Mouse (Mus musculus) adrenal gland, postnatal 4 days (tissue): ENCODE data around the gene Usb1. TPM values are rescaled to one million over a fixed set of nuclear protein-coding genes. Genes with fewer than 3 reads are reported as not detected.

Experiments used
- DNase-seq, 2 experiments: peaks; one replicate each; pipeline ENCODE4 v3.0.0; 2021 to 2022; ENCODE audit warnings: low spot score in 2 of 2, mixed read lengths in 2 of 2
- total RNA-seq, 2 experiments: library from RNA; stranded (reverse); gene quantifications; 2 replicates each; pipeline ENCODE4 v1.2.3; 2021

Usb1 gene
- total RNA-seq, 2 experiments from 2014 or later: 25.2 to 28.5 TPM

DNA sequence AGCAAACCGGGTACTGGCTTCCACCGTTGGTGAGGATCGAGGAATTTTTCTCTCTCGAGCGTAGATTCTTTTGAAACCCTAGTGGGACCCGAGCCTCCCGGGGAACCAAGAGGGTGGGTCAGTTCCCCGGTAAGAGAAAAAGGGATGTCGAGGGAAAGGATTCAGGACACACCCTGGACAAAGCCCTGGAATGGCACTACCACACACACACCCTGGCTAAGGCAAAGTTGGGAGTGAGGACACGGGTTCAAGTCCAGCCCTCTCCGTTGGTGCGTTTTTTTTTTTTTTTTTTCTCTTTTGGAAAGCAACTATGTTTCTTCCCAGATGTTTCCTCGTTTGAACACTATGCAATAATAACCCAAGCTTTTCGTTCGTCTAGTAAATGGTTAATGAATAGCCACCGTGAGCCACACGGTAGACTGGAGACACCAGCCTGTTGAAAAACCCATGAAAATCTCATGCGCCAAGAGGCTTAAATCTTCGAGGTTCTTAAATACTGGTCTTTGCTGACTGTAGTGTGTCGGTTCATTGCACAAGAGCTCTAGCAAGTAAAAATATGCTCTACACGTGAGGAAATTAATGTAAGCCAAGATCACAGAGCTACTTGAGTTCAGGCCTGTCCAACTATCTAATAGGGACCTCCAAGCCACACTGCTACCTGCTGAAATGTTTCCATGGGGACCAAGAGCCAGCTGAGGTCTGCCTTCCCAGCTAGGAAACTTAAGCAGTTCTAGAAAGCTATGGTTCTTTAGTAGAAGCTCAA, 534 bp downstream of the Usb1 start:
- DNase-seq: no peak

DNA sequence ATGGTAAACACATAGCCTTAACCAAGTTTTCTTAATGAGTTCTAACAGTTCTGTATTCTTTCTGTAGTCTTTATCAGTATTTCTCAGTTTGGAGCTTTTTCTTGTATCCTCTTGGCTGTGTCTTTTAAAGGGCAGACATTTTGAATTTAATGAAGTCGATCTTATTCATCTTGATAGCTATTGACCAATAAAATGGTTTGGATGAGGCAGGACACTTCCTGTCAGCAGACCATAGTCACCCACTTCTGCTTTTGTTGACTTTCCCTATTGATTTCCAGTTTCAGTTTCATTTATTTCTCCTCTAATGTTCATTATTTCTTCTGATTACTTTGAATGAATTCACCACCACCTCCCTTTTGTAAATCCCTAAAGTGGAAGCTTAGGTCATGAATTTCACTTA, 3.6 kb downstream of the Usb1 start:
- no peak for DNase-seq

DNA sequence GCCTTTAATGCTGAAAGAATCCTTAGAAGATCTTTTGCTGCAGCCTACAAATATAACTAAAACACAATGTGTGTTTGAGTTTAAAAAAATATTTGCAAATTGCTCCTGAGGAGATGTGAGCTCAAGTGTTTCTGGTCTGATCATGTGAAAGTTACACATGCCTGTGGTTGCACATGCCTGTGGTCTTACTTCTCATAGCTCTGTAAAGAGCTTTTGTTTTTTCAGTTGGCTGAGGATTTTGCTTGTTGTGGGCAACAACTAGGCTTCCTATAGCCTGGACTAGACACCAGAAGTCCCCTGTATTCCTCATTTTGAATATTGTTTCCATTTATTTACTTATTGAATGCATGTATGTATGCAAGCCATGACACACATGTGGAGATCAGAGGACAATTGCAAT, 4.3 kb downstream of the Usb1 start:
- no peak for DNase-seq

DNA sequence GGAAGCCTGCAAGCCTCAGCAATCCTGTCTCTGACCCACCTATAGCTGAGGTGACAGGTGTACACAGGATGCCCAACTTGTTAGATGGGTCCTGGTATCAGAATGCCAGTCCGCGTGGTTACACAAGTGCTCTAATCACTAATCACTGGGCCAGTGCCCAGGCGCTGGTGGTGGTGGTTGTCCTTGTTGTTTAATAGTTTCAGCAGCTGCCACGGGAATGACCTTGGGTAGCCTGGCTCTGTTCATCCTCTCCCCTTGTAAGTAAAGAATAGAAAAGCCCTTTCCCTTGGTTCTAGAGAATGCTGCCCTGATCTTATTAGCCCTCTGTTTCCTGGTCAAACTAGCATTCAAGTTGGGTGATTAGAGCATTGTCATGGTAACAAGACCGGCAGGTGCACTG, 9.6 kb downstream of the Usb1 start:
- no peak for DNase-seq

DNA sequence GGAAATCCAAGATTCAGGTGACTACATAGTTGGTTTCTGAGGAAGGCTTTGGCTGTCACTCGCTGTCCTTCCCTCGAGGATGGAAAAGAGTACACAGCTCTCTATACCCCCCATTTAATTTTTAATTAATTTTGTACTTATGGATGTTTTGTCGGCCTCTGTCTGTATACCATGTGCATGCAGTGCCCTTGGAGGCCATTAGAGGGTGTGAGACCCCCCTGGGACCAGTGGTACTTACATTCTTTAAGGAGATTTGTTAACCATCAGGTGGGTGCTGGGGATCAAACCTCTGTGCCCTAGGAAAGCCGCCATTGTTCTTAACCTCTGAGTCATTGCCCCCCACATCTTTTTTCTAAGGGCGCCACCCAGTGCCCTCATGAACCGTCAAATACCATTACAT, 12.6 kb downstream of the Usb1 start:
- no peak for DNase-seq

DNA sequence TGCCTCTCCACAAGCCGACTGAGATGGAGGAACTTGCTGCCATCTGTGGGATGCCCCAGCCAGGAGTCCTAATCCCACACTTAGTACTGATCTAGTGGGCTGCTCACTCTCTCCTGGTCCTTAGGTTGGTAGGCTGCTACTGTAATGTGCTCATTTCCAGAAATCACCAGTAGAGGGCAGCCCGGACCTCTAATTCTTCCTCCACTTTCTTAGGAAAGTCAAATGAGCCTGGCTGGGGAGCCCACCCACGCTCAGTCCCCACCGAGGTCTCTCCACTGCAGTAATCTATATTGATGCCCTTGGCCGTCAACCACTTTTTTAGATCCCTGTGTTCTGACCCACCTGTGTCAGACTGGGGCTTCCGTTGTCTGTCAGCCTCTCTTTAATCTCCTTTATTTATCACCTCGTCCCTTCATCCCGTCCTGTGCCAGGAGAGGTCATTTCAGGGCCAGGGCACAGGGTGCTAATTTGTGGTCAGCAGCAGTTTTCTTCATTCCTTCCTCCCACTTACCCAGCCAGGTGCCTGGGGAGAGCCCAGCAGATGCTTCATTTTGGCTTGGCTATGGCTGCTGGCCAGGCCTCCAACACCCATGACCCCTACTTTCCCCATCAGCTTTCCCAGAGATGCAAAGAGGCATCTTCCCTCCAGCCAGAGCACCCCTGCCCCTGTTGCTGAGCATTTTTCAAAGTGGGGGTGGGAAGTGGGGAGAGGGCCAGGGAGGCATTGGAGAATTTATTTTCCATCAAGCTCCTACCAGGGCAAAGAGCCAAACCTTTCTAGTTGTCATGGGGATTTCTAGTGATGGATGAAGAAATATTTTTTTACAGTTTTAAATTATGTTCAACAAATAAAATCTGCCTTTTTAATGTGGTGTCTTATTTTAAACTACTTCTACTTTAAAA, 14.8 kb downstream of the Usb1 start:
- peak; percentile 36 to 37 for DNase-seq

DNA sequence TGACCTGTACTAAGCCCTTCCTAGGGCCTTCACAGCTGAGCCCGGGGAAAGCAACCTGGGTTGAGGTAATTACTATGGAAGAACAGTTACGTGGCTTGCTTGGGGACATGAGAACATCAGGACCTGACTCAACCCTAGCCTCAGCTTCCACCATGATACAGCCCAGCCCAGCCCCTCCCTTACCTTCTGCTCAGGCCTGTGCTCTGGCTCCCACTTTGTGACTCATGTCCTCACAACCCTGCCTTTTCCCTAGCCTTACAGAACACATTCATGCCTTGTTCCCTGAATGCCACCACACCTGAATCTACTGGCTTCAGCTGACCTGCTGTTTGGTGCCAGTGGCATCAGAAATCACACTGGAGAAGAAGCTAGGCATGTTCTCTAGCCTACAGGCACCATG, 16.3 kb downstream of the Usb1 start:
- DNase-seq: no peak

DNA sequence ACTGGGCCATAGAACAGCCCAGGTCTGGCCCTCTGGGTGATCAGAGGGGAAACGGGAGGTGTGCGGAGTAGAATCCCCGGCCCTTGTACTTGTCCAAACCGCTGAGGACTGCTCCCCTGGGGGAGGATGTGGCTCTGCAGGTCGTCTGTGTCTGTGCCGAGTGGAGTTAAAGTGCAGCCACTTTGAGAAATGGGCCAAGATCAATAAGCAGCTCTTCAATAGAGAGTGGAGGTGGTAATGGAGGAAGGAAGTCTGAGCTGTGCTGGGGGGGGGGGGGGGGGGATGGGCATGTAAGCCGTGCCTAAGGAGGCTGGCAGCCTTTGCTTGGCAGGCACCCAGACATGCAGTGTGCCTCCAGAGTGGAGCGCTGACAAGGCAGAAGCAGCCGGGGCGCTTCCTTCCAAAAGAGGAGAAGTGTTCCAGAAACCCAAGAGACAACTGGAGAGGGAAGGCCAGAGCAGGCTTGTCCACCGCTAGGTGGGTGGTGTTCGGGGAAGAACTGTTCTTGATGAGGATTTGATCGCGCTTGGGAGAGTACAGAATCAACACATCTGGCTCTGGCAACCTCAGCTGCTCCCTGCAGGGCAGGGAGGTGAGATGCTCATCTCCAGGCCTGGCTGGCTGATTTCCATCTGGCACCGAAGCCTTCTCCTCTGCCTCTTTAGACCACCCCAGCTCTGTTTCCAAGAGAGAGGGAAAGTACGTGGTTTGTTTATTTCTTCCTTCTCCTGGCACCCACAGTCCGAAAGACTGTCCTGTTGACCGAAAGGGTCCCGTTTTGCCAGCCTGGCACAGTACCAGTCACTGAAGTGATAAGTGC, 16.9 kb downstream of the Usb1 start:
- no peak for DNase-seq

DNA sequence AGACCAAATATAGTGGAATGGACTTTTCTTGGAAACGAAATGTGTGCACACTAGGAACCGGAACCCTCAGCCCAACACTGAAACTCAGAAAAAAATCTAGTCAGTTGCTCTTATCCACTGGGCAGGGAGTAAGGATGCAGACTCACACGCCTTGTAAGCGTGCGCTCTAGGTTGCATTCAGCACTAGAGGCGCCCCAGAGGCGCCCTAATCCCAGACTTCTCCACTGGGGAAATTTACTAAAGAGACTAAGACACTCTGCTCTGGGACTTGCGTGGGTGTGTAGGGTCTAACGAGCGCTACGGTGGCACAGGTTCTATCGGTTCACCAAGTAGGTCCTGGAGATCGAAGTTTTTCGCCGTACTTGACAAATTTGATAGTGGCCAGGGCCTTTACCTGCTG, 19.4 kb downstream of the Usb1 start:
- DNase-seq: no peak

DNA sequence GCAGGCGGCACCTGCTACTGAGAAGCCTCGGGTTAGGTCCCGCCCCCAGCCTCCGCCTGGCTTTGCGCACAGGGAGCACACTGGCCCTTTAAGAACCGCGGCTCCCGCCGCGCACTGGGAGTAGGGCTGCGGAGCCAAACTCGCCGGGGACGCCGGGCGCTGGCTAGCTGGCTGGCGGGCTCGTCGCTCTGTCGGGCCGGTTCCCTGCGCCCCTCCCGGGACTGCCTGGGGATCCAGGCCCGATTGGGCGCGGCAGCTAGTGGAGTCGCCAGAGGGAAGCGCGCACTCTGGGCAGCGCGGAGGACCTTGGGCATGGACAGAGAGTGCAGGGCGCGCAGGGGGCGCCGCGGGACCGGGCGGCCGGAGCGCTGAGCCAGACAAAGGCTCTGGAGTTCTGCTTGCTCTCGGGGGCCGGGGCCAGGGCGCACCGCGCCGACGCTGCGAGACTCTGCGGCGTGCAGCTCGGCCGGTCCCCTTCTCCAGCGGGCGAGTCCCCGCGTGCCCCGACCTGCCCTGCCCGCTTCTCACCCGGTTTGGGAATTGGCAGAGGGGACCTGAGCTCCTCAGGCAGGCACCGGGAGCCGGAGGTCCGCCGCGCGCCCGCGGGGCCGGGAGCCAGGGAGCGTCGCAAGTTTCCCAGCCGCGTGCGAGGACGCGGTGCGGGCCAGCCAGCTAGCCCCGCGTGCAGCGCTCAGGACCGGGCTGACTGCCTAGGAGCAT, 20.2 kb downstream of the Usb1 start, which contains the start of gene Mmp15:
Gene Mmp15, plus strand, starts transcription at position 118 of the 720 bp plus-strand sequence.
- peak; percentile 32 to 58 for DNase-seq

DNA sequence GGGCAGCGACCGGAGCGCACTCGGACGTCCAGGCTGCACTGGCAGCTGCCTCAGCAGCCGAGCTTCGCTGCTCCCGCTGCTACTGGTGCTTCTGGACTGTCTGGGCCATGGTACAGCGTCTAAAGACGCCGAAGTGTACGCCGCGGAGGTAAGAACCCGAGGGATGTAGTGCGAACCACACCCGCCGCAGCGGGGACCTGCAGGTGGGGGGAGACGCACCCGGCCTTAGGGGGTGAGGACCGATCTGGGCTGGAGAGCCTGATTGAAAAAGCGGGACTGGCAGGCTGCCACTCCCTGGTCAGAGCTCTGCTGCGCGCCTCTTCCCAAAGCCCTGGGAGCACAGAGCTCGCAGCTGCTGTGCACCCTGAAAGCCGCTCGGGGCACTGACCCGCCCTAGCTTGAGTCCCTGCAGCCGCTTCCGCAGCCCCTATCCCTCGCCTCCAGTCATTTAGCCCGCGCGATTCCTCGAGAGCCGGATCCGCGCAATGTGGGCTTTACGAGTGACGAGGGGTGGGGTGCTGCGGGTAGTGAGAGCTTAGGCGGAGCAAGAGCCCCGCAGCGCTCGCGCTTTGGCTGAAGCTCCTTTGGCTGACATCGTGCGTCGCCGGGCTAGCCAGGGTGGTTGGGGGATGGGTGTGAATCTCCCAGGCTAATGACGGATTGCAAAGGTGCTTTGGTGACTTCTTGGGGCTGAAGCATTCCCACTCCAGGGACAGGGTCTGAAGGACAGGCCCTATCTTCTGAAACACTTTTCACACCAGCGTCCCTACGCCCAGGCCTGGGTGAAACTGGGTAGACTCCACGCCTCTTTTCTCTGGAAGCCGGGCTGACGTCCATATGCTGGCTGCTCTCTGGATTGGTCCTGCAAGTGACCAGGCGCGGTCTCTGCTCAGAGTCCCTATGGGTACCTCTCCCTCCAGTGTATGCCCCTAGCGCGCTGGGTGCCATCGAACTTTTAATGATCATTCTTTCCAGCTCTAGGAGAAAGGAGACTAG, 21.1 kb downstream of the Usb1 start:
- DNase-seq: peak in 1 of 2 experiments; percentile 20

DNA sequence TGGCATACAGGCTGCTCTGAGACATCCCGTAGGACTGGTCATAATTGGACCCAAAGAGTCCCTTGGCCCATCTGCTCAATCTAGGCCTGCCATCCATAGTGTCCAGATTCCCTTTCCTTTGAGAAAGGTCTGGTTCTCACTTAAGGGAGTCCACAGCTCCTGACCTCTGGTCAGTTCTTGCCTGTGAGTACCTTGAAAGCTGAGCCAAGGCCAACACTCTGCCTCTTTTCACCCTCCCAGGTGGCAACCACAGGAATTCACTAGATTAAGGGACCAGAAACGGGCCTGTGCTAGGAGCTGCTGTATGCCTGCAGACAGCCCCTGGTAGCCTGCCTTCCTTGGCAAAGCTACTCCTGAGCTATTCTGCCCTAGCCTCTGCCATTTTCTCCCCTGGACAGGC, 22.5 kb downstream of the Usb1 start:
- no peak for DNase-seq

DNA sequence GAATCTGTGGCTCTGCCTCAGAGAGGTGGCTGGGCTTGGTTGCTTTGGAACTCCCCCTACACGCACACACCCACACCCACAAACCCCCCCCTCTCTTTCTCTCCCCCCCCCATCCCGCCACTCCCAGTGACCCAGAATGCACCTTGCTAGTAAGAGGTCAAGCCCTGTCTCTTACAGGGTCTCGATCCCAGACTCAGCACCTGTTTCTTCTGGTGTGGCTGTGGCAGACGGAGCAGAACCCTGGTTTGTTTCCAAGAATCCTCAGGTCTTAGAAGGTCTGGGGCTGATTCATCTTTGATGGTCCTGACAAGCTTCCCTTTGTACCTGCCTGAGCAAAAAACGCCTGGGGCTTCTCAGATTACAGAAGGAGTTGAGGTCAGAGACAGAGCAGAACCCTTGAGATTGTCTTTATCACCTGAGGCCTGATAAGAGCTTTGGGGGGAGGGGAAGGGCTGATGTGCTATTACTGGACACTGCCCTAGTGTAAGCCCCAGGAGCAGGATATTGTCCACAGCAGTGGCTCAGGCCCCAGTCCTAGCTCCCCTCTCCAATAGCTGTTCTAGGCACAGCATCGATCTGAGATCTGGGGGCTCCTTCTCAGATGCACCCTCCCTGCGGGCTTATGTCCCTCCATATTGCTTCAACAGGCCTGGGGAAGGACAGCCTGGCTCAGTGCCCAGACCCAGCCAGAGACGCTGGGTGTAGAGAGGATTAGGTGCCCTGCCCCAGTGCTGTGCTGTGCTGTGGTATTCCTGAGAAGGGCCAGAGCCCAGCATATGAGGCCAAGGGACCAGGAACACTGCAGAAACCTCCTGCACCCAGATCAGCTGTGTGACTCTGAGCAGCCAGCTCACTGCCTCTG, 26.7 kb downstream of the Usb1 start:
- DNase-seq: no peak

DNA sequence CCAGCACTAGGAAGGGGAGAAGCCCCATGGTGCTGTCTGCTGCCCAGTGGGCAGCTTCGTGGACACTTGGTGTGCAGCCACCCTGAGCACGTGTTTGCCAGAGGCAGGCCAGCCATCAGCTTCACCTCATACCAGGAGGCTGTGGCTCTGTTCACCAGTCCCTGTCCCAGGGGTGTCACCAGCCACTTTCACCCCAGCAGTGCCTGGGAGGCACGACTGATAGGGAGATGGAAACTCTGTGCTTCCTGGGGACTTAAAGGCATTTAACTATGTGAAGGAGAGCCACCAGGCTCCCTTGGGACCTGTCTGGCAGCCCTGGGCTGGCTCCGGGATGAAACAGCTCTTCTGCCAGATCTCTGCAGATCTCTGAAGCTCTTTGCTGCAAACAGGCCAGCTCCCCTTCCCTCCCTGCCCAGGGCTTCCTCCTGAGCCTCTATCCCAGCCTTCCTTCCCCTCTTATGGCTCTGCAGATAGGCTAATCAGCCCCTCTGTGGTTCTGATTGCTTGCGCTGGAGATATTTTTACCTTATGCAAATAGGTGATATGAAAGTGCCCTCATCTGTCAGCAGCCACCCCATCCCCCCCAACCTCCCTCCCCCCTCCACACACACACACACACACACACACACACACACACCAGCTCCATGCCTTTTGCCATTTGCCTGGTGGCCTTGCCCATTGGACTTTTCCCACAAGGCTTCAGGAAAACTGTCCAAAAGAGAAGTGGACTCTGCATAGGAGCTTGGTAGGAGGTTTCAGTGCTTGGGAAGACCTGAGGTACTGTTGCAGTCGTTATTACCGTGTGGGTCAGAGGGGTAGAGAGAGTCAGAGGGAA, 28.3 kb downstream of the Usb1 start:
- DNase-seq: no peak

DNA sequence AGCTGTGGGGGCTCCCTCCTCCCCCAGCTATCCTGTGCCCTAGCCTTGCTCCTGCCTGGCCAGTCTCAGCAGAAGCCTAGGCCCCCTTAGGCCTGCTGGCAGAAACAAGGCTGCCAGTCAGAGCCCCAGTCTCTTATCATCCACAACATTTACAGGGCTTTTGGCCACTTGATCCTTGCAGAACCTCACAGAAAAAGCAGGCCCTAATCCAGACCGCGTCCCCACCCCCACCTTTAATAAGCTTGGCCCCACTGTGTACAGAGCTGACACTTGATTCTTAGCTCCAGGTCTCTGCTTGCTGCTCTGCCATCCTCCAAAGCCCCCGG, 28.9 kb downstream of the Usb1 start:
- DNase-seq: no peak

DNA sequence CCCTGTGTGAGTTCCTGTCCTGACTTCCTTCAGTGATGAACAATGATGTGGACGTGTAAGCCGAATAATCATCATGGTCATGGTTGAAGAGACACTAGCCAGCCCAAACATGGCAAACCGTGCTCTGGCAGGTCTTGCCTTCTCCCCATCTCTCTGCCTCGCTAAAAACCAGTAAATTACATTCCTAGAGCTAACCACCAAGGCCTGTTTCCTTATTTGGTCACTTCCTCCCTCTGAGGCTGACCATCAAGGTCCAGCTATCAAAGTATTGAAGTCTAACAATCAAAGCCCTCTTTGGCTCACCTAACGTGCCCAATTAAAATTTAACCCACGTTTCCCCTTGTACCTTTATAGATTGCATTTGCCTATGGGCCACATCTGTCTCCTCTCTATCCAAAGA, 30.2 kb downstream of the Usb1 start:
- no peak for DNase-seq

DNA sequence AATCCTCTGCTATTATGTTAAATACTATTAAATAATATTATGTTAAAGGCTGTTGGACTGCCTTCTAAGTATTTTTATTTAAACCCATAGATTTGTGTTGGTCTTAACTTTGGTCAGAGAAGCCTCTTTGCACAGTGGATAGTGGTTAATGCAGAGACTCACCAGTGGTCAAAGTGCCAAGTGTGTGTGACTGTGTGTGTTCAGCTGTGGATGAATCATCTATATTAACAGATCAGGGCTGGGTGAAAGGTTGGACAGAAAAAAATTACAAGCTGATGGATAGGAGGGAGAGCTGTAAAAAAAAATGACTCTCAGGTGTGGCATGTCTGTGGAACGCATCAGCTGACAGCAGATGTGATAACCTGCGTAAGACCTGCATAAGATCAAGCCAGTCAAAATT, 31.8 kb downstream of the Usb1 start:
- DNase-seq: no peak
